Mouse (Mus musculus): ENCODE results near the gene Cmas. TPM values are rescaled to one million over a fixed set of nuclear protein-coding genes. Genes with fewer than 3 reads are reported as not detected.
A peak's percentile ranks its signal among the peaks of the same experiment; 100 is the strongest.

Cmas gene
- polyA plus RNA-seq, 1 experiment from 2014 or later: 72.8 TPM

GRCm38 (mm10) chr6:142748057-142748708 is 8.3 kb upstream of the Cmas start:
- Histone ChIP-seq H3K4me3 (ENCODE audit: low read length) (no peak overlapping the region), H3K9me3 (ENCODE audit: low read length) (peaks cover 4% of the 10 kb centered on the region; the same call in 1 of the 2 replicates), H3K27me3 (ENCODE audit: insufficient read depth, low read length) (no peaks in the 10 kb centered on the region), H3K36me3 (ENCODE audit: insufficient read depth, low read length) (no peaks in the 10 kb centered on the region), H3K4me2 (replicated peaks; ENCODE audit: low read depth, low read length) (no peak overlapping the region), H3K9ac (replicated peaks; ENCODE audit: low read length) (no peak overlapping the region), H3K4me1 (ENCODE audit: insufficient read depth, low read length) (no peaks in the 10 kb centered on the region), H3K27ac (ENCODE audit: low read length) (no peak overlapping the region)
- ATAC-seq (ENCODE audit: low FRiP score, low TSS enrichment): no peak
- 71% methylated on average over 8 of the region's 8 CpGs for WGBS

DNA sequence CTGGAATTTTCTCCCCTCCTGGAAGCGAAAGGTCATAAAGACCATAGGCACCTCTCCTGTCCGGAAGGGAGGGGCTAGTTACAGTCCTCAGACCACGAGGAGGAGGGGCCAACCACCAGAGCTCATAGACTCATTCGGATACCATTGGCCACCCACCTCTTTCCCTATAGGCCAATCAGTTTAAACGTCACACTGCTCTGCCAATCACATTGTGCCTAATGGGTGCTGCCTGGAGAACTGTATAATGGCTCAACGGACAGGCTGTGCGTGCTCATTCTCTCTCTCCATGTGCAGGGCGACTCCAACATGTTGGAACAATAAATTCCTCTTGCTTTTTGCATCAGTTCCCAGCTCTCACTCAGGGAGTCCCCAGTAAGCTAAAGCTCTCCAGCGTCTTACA is 5.1 kb upstream of the Cmas start:
- Histone ChIP-seq H3K27me3 (ENCODE audit: insufficient read depth, low read length) (peaks cover 17% of the 10 kb centered on the region), H3K4me2 (replicated peaks; ENCODE audit: low read depth, low read length) (no peak overlapping the region; the same call in 1 of the 2 replicates), H3K4me3 (ENCODE audit: low read length) (no peak overlapping the region), H3K36me3 (ENCODE audit: insufficient read depth, low read length) (no peaks in the 10 kb centered on the region), H3K9me3 (ENCODE audit: low read length) (no peaks in the 10 kb centered on the region), H3K9ac (replicated peaks; ENCODE audit: low read length) (no peak overlapping the region), H3K27ac (ENCODE audit: low read length) (no peak overlapping the region), H3K4me1 (ENCODE audit: insufficient read depth, low read length) (no peaks in the 10 kb centered on the region)
- peak; percentile 64; the same call in 1 of the 2 replicates for ATAC-seq (ENCODE audit: low FRiP score, low TSS enrichment)
- WGBS: 45% methylated on average over 9 of the region's 9 CpGs

GRCm38 (mm10) chr6:142752331-142753246 is 3.9 kb upstream of the Cmas start:
- no peaks in the 10 kb centered on the region for H3K9me3 ChIP-seq (ENCODE audit: low read length)
- 39% methylated on average over 14 of the region's 14 CpGs for WGBS
- H3K4me3 ChIP-seq (ENCODE audit: low read length): no peak overlapping the region
- H3K36me3 ChIP-seq (ENCODE audit: insufficient read depth, low read length): no peaks in the 10 kb centered on the region
- no peak overlapping the region for H3K27ac ChIP-seq (ENCODE audit: low read length)
- ATAC-seq (ENCODE audit: low FRiP score, low TSS enrichment): no peak
- no peak overlapping the region for H3K4me2 ChIP-seq (replicated peaks; ENCODE audit: low read depth, low read length)
- H3K27me3 ChIP-seq (ENCODE audit: insufficient read depth, low read length): peaks cover 17% of the 10 kb centered on the region
- H3K4me1 ChIP-seq (ENCODE audit: insufficient read depth, low read length): peaks cover 5% of the 10 kb centered on the region
- no peak overlapping the region for H3K9ac ChIP-seq (replicated peaks; ENCODE audit: low read length)

- H3K9me3 ChIP-seq (ENCODE audit: low read length): no peaks in the 10 kb centered on the region
- peak overlapping the region; percentile 74 for H3K4me2 ChIP-seq (replicated peaks; ENCODE audit: low read depth, low read length)
- no peak for ATAC-seq (ENCODE audit: low FRiP score, low TSS enrichment)
- H3K27me3 ChIP-seq (ENCODE audit: insufficient read depth, low read length): peaks cover 17% of the 10 kb centered on the region
- peak overlapping the region; percentile 94 for H3K4me3 ChIP-seq (ENCODE audit: low read length)
- H3K27ac ChIP-seq (ENCODE audit: low read length): peak overlapping the region; percentile 75; the same call in 1 of the 2 replicates
- peaks cover 3% of the 10 kb centered on the region; the same call in 1 of the 2 replicates for H3K36me3 ChIP-seq (ENCODE audit: insufficient read depth, low read length)
- peak overlapping the region; percentile 93 for H3K9ac ChIP-seq (replicated peaks; ENCODE audit: low read length)
- H3K4me1 ChIP-seq (ENCODE audit: insufficient read depth, low read length): peaks cover 13% of the 10 kb centered on the region
- 40% methylated on average over 10 of the region's 10 CpGs for WGBS
These were observed 964 bp downstream of the Cmas start for GRCm38 (mm10) chr6:142757334-142757965.

DNA sequence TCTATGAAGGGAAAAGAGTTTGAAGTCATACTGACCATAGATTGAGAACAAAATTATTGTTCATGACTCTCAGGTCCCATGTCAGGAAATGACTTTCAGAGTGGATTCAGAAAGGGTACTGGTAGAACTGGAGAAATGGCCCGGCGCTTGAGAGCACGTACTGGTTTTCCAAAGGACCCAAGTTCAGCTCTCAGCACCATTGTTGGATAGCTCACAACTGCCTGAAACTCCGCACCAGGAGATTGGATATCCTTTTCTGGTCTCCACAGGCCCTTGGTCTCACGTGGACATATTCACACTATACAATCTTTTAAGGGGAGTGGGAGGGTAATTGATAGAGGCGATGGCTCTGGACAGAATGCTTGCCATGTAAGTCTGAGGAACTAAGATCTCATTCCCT is 1.5 kb downstream of the Cmas start:
- Histone ChIP-seq H3K36me3 (ENCODE audit: insufficient read depth, low read length) (peaks cover 3% of the 10 kb centered on the region; the same call in 1 of the 2 replicates), H3K9ac (replicated peaks; ENCODE audit: low read length) (no peak overlapping the region; the same call in 1 of the 2 replicates), H3K4me2 (replicated peaks; ENCODE audit: low read depth, low read length) (peak overlapping the region; percentile 74), H3K9me3 (ENCODE audit: low read length) (no peaks in the 10 kb centered on the region), H3K27me3 (ENCODE audit: insufficient read depth, low read length) (peaks cover 17% of the 10 kb centered on the region), H3K4me1 (ENCODE audit: insufficient read depth, low read length) (peaks cover 13% of the 10 kb centered on the region), H3K4me3 (ENCODE audit: low read length) (peak overlapping the region; percentile 94), H3K27ac (ENCODE audit: low read length) (no peak overlapping the region)
- no peak for ATAC-seq (ENCODE audit: low FRiP score, low TSS enrichment)
- WGBS: 84% methylated on average over 6 of the region's 6 CpGs

- Histone ChIP-seq H3K4me2 (replicated peaks; ENCODE audit: low read depth, low read length) (no peak overlapping the region), H3K4me1 (ENCODE audit: insufficient read depth, low read length) (peaks cover 13% of the 10 kb centered on the region), H3K9ac (replicated peaks; ENCODE audit: low read length) (no peak overlapping the region), H3K36me3 (ENCODE audit: insufficient read depth, low read length) (peaks cover 3% of the 10 kb centered on the region; the same call in 1 of the 2 replicates), H3K9me3 (ENCODE audit: low read length) (no peaks in the 10 kb centered on the region), H3K4me3 (ENCODE audit: low read length) (no peak overlapping the region), H3K27me3 (ENCODE audit: insufficient read depth, low read length) (peaks cover 17% of the 10 kb centered on the region), H3K27ac (ENCODE audit: low read length) (no peak overlapping the region)
- 95% methylated on average over 6 of the region's 6 CpGs for WGBS
- no peak for ATAC-seq (ENCODE audit: low FRiP score, low TSS enrichment)
These were observed 2.1 kb downstream of the Cmas start for GRCm38 (mm10) chr6:142758562-142758961.

DNA sequence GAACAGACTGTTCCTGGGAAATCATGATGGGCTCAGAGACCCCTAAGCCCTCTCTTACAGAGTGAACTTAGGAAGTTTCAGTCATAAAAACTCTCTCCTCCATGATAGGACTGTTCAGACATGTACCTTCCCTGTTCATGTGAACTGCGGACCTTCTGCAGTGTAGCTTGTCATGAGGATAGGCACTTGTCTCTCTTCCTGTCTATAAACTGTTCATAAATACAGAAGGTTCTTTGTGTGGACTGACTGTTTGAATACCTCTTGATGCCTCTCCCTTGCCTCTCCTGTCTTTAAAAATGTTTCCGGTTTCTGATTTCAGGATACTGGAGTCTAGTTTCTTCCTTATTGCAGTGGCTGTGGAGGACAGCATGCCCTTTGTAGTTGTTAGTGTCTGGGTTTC is 3.1 kb downstream of the Cmas start:
- peaks cover 11% of the 10 kb centered on the region for H3K36me3 ChIP-seq (ENCODE audit: insufficient read depth, low read length)
- H3K9ac ChIP-seq (replicated peaks; ENCODE audit: low read length): no peak overlapping the region
- H3K27me3 ChIP-seq (ENCODE audit: insufficient read depth, low read length): peaks cover 12% of the 10 kb centered on the region
- 70% methylated on average over 2 of the region's 2 CpGs for WGBS
- no peak overlapping the region for H3K4me2 ChIP-seq (replicated peaks; ENCODE audit: low read depth, low read length)
- no peaks in the 10 kb centered on the region for H3K9me3 ChIP-seq (ENCODE audit: low read length)
- ATAC-seq (ENCODE audit: low FRiP score, low TSS enrichment): no peak
- H3K4me1 ChIP-seq (ENCODE audit: insufficient read depth, low read length): peaks cover 13% of the 10 kb centered on the region
- H3K4me3 ChIP-seq (ENCODE audit: low read length): no peak overlapping the region
- no peak overlapping the region for H3K27ac ChIP-seq (ENCODE audit: low read length)

GRCm38 (mm10) chr6:142764933-142765332 is 8.4 kb downstream of the Cmas start:
- H3K36me3 ChIP-seq (ENCODE audit: insufficient read depth, low read length): peaks cover 49% of the 10 kb centered on the region
- no peak overlapping the region for H3K4me2 ChIP-seq (replicated peaks; ENCODE audit: low read depth, low read length)
- 76% methylated on average over 2 of the region's 2 CpGs for WGBS

DNA sequence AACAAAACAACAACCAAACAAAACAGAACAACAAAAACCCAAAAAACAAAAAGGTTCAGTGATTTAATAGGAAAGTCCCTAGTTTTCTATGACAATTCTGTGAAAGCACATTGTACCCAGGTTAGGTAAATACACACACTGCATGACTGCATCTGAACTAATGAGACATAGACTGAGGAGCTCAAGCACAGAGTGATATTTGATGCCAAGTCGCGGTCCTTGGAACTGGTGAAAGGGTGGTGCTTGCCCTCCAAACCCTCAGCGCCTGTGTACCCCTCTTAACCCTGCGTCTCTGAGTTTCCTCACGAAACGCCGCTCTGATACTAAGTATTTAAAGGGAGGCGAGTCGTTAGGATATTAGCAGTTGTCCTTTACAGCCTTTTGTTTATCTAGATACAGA is 10.8 kb downstream of the Cmas start:
- Histone ChIP-seq H3K4me2 (replicated peaks; ENCODE audit: low read depth, low read length) (no peak overlapping the region), H3K4me3 (ENCODE audit: low read length) (no peak overlapping the region), H3K4me1 (ENCODE audit: insufficient read depth, low read length) (no peaks in the 10 kb centered on the region; the same call in 1 of the 2 replicates), H3K27ac (ENCODE audit: low read length) (no peak overlapping the region), H3K36me3 (ENCODE audit: insufficient read depth, low read length) (peaks cover 64% of the 10 kb centered on the region), H3K9me3 (ENCODE audit: low read length) (no peaks in the 10 kb centered on the region), H3K27me3 (ENCODE audit: insufficient read depth, low read length) (no peaks in the 10 kb centered on the region), H3K9ac (replicated peaks; ENCODE audit: low read length) (no peak overlapping the region)
- ATAC-seq (ENCODE audit: low FRiP score, low TSS enrichment): peak; percentile 60
- 57% methylated on average over 9 of the region's 9 CpGs for WGBS

More at GRCm38 (mm10) chr6:142764933-142765332, 8.4 kb downstream of the Cmas start:
- no peaks in the 10 kb centered on the region; the same call in 1 of the 2 replicates for H3K4me1 ChIP-seq (ENCODE audit: insufficient read depth, low read length)
- no peaks in the 10 kb centered on the region for H3K9me3 ChIP-seq (ENCODE audit: low read length)
- ATAC-seq (ENCODE audit: low FRiP score, low TSS enrichment): no peak
- H3K27me3 ChIP-seq (ENCODE audit: insufficient read depth, low read length): no peaks in the 10 kb centered on the region
- no peak overlapping the region for H3K9ac ChIP-seq (replicated peaks; ENCODE audit: low read length)
- no peak overlapping the region for H3K4me3 ChIP-seq (ENCODE audit: low read length)
- no peak overlapping the region for H3K27ac ChIP-seq (ENCODE audit: low read length)

All from kidney, embryonic 16.5 days (tissue).